Mouse (Mus musculus): ENCODE measurements at regions not wholly inside any gene's neighbourhood (a gene's known extent, or its start where the extent isn't known, plus 50 kb on each side); places are given as distances from the start of the nearest gene placed in this dataset.

DNA sequence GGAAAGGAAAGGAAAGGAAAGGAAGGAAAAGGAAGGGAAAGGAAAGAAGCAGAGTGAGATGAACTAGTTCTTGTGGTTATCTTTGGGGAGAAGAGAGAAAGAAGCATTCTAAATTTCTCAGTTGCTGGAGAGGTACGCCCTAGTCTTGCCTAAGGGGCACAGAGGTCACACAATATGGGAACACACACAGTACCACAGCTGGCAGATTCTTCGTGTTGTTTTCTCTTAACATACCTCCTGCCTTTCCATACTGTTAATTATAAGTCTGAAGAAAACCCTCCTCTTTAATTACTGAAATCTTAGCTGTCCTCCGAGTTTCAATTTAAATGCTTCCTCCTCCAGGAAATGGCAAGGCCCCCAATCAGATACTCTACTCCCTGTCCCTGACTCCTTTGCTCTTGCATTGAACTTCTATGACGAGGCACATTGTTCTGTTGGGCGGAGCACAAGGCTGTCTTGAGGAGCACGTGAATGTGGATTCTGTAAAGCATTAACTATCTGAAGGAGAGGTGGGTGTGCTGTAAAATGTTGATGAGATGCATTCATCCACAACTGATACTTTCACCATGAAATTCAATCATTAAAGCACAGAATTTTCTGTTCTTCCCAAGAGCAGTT, 234.2 kb upstream of the Gm5148 start:
- TF ChIP-seq CTCF (IDR thresholded peaks at IDR 0.05; ENCODE audit: low read depth) (no peak), EP300 (IDR thresholded peaks at IDR 0.05; ENCODE audit: low read depth) (no peak)
